Mouse (Mus musculus) heart, embryonic 12.5 days (tissue): Measurements from ENCODE around the gene Plcb4. TPM values are rescaled to one million over a fixed set of nuclear protein-coding genes. Genes with fewer than 3 reads are reported as not detected.

Experiments
- ATAC-seq: fragments of 200-750 bp; cut with Nextera tagmentation; 2 replicates; pipeline ENCODE4 v1.8.0; 2017; ENCODE audit warnings: moderate TSS enrichment, moderate library complexity; ENCODE audit not compliant: insufficient number of reproducible peaks, low FRiP score
- H3K27ac ChIP-seq: fragments of 300-500 bp; sonication (generic); 2 replicates; pipeline ENCODE4 v1.5.1; 2016; ENCODE audit warnings: mild to moderate bottlenecking, moderate library complexity; ENCODE audit not compliant: poor library complexity, severe bottlenecking
- H3K27me3 ChIP-seq: fragments of 300-500 bp; sonication (generic); replicated peaks from 2 replicates; pipeline ENCODE4 v1.6.1; 2016; ENCODE audit warnings: mild to moderate bottlenecking, moderate library complexity
- H3K36me3 ChIP-seq: fragments of 300-500 bp; sonication (generic); 2 replicates; pipeline ENCODE4 v1.6.1; 2016; ENCODE audit warnings: mild to moderate bottlenecking, moderate library complexity
- H3K4me1 ChIP-seq: fragments of 300-500 bp; sonication (generic); replicated peaks from 2 replicates; pipeline ENCODE4 v1.6.1; 2016; ENCODE audit warnings: mild to moderate bottlenecking
- H3K4me2 ChIP-seq: fragments of 300-500 bp; sonication (generic); 2 replicates; pipeline ENCODE4 v1.6.1; 2016; ENCODE audit warnings: mild to moderate bottlenecking, moderate library complexity
- H3K4me3 ChIP-seq: fragments of 300-500 bp; sonication (generic); 2 replicates; pipeline ENCODE4 v1.5.1; 2016; ENCODE audit warnings: mild to moderate bottlenecking
- H3K9ac ChIP-seq: fragments of 300-500 bp; sonication (generic); 2 replicates; pipeline ENCODE4 v1.6.1; 2016; ENCODE audit warnings: mild to moderate bottlenecking, moderate library complexity
- H3K9me3 ChIP-seq: fragments of 300-500 bp; sonication (generic); replicated peaks from 2 replicates; pipeline ENCODE4 v1.6.1; 2016; ENCODE audit warnings: mild to moderate bottlenecking, moderate library complexity
- WGBS: fragments of 180-500 bp; shearing (Covaris S2); methylation state at CpG from one replicate; pipeline ENCODE4 v1.1.7; 2016; 5-methylcytosine and 5-hydroxymethylcytosine counted together
- polyA plus RNA-seq: library from polyadenylated mRNA; unstranded; fragments of >200 nt; fragmentation: Nextera tagmentation; extraction: Ambion mirVana; gene quantifications from 2 replicates; pipeline ENCODE4 v1.2.1, GENCODE M21; 2016

The Plcb4 gene
- polyA plus RNA-seq, 1 experiment from 2014 or later: 33.2 TPM

DNA sequence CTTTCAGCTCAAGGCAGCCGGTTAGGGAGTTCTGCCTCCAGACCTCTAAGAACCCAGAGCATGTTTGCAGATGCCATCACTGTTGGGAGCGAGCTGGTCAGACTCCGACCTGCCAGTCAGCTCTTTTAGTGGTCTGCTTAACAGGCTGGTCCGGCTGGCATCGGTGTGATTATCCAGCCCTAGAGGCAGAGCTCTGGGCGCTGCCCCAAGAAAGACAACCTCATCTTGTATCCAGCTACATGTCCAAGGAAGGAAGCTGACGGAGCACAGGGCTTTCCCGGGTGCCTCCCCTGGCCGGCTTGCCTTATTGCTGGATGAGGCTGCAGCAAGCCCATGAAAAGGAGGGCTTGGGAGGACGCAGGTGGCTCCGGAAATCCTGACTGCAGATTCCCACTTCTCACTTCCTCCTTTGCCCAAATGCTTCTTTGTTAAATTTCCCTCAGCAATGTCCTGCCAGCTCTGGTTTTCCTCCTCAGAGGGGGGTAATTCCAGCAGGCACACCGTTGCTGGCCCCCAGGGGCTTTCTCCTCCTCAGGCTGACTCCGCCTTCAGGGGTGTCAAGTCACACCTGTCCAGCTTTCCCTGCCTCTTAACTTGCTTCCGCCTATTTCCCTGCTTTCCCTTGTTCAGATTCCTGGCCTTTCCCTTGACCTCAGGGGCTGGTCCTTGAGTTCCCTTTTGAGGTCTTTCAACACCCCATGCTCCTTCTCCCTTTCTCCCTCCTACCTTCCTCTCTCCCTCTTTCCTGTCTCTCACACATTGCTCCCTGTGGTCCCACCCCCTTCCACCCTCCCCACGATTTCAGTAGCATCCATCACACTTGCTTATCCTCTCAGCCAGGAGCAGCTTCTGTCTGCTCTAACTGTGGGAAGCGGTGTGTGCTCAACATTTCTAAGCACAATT, 58.7 kb downstream of the Plcb4 start:
- H3K9me3 ChIP-seq: no peaks in the 10 kb centered on the region
- no peak for ATAC-seq
- no peak overlapping the region for H3K9ac ChIP-seq
- 15% methylated on average over 16 of the region's 16 CpGs for WGBS
- H3K4me2 ChIP-seq: peak overlapping the region; percentile 59
- H3K27me3 ChIP-seq: no peaks in the 10 kb centered on the region
- H3K36me3 ChIP-seq: no peaks in the 10 kb centered on the region
- peaks cover 29% of the 10 kb centered on the region for H3K4me1 ChIP-seq
- H3K27ac ChIP-seq: no peak overlapping the region
- peak overlapping the region; percentile 17; the same call in 1 of the 2 replicates for H3K4me3 ChIP-seq

DNA sequence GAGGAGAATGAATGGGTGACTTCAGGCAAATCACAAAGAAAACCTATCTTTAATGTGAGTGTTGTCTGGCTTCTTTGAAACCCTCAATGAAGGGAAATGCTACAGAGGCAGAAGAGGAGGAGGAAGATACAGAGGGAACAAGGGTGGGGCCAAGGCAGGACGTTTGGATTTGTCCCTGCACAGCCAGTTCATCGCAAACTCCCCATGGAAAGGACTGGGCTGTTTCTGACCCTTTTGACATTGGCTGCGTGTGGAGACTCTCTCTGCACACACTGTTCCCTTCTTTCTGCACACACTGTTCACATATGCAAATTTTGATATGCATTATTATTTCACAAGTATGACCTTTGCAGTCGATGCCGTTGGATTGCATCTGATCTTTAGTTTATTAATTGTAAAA, 63.3 kb downstream of the Plcb4 start:
- WGBS: 56% methylated on average over 5 of the region's 5 CpGs
- H3K9ac ChIP-seq: no peak overlapping the region
- H3K4me1 ChIP-seq: peaks cover 24% of the 10 kb centered on the region
- H3K4me2 ChIP-seq: no peak overlapping the region
- no peaks in the 10 kb centered on the region for H3K9me3 ChIP-seq
- no peaks in the 10 kb centered on the region for H3K36me3 ChIP-seq
- H3K27me3 ChIP-seq: no peaks in the 10 kb centered on the region
- ATAC-seq: no peak
- H3K4me3 ChIP-seq: no peak overlapping the region
- H3K27ac ChIP-seq: no peak overlapping the region

DNA sequence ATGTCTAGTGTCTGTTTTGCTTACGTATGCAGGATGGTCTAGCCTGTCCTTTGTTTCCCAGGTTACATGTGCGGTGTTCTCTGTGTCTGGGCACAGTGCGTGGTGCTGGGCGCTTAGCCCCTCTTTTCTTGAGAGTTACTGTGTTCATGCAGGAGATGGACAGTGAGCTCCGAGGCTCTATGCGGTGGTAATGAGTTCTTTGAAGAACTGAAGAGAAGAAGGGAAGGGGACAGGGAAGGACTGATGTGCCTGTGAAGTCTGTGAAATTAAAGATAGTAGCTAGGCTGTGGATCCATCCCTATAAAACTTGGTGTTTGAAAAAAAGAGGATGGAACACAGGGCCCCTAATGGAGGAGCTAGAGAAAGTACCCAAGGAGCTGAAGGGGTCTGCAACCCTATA, 64.6 kb downstream of the Plcb4 start:
- Histone ChIP-seq H3K9ac (no peak overlapping the region), H3K27ac (no peak overlapping the region), H3K9me3 (no peaks in the 10 kb centered on the region), H3K36me3 (no peaks in the 10 kb centered on the region), H3K4me2 (no peak overlapping the region), H3K4me1 (peaks cover 19% of the 10 kb centered on the region), H3K4me3 (no peak overlapping the region), H3K27me3 (no peaks in the 10 kb centered on the region)
- WGBS: 90% methylated on average over 6 of the region's 6 CpGs
- ATAC-seq: no peak

- no peak overlapping the region for H3K4me3 ChIP-seq
- H3K27me3 ChIP-seq: no peaks in the 10 kb centered on the region
- no peaks in the 10 kb centered on the region for H3K9me3 ChIP-seq
- 91% methylated on average over 10 of the region's 10 CpGs for WGBS
- no peak overlapping the region for H3K9ac ChIP-seq
- H3K4me2 ChIP-seq: no peak overlapping the region
- no peak overlapping the region for H3K27ac ChIP-seq
- H3K36me3 ChIP-seq: no peaks in the 10 kb centered on the region
- H3K4me1 ChIP-seq: peaks cover 19% of the 10 kb centered on the region
- ATAC-seq: no peak
Observed at GRCm38 (mm10) chr2:135724489-135724888, 65.7 kb downstream of the Plcb4 start.

- Histone ChIP-seq H3K4me1 (peaks cover 19% of the 10 kb centered on the region), H3K4me3 (no peak overlapping the region), H3K9ac (no peak overlapping the region), H3K27ac (no peak overlapping the region), H3K4me2 (no peak overlapping the region), H3K9me3 (no peaks in the 10 kb centered on the region), H3K36me3 (no peaks in the 10 kb centered on the region), H3K27me3 (no peaks in the 10 kb centered on the region)
- WGBS: 52% methylated on average over 4 of the region's 4 CpGs
- no peak for ATAC-seq
Observed at GRCm38 (mm10) chr2:135725362-135725761, 66.6 kb downstream of the Plcb4 start.

DNA sequence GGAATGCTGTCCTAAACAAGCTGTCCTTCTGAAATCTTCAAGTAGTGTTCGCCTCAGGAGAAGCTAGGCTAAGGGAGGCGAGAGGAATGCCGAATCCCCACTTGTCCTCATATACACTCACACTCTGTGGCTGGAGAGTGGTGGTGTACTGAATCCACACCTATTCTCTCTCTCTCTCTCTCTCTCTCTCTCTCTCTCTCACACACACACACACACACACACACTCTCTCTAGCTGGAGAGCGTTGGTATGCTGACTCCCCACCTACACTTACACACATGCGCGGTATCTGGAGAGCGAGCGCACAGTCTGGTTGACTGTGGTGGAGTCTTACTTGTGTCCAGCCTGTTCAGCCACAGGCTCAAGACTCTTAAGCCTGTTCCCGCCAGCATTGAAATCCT, 68.3 kb downstream of the Plcb4 start:
- no peaks in the 10 kb centered on the region for H3K36me3 ChIP-seq
- H3K9me3 ChIP-seq: no peaks in the 10 kb centered on the region
- H3K9ac ChIP-seq: no peak overlapping the region
- H3K4me3 ChIP-seq: no peak overlapping the region
- 58% methylated on average over 9 of the region's 9 CpGs for WGBS
- ATAC-seq: no peak
- H3K4me2 ChIP-seq: no peak overlapping the region
- H3K27ac ChIP-seq: no peak overlapping the region; the same call in 1 of the 2 replicates
- H3K27me3 ChIP-seq: no peaks in the 10 kb centered on the region
- peaks cover 29% of the 10 kb centered on the region for H3K4me1 ChIP-seq

DNA sequence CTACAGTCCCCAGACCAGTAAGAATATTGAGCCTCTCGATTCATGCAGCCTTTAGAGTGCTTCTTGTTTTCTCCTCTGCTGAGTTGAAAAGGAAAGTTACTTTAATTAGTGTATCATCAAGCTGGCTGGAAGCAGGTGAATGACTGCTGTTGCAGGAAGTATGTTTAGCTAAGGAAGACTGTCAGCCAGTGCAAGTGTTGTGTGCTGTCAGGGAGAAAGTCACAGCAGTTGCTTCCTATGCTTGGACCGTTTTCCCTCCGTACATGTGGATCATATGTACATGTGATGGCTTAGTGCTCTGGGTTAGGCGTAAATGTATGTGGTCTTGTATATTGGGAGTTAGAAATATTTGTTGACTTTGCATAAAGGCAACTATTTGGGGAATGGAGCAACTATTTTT, 69.1 kb downstream of the Plcb4 start:
- 90% methylated on average over 4 of the region's 4 CpGs for WGBS

GRCm38 (mm10) chr2:135731591-135731990, 72.8 kb downstream of the Plcb4 start:
- peak overlapping the region; percentile 3 for H3K27ac ChIP-seq

More for the DNA sequence above, 69.1 kb downstream of the Plcb4 start:
- ATAC-seq: no peak
- H3K27me3 ChIP-seq: no peaks in the 10 kb centered on the region
- no peak overlapping the region for H3K4me3 ChIP-seq
- no peaks in the 10 kb centered on the region for H3K36me3 ChIP-seq
- no peak overlapping the region for H3K27ac ChIP-seq
- peaks cover 28% of the 10 kb centered on the region for H3K4me1 ChIP-seq
- no peaks in the 10 kb centered on the region for H3K9me3 ChIP-seq
- no peak overlapping the region for H3K4me2 ChIP-seq
- H3K9ac ChIP-seq: no peak overlapping the region

GRCm38 (mm10) chr2:135732651-135733050, 73.8 kb downstream of the Plcb4 start:
- Histone ChIP-seq H3K27me3 (no peaks in the 10 kb centered on the region), H3K4me1 (peaks cover 43% of the 10 kb centered on the region), H3K4me3 (no peak overlapping the region), H3K9me3 (no peaks in the 10 kb centered on the region), H3K4me2 (no peak overlapping the region), H3K9ac (no peak overlapping the region), H3K27ac (no peak overlapping the region), H3K36me3 (no peaks in the 10 kb centered on the region)
- no peak for ATAC-seq
- WGBS: 58% methylated on average over 4 of the region's 4 CpGs

More at GRCm38 (mm10) chr2:135731591-135731990, 72.8 kb downstream of the Plcb4 start:
- 32% methylated on average over 6 of the region's 6 CpGs for WGBS
- H3K4me2 ChIP-seq: no peak overlapping the region
- H3K4me3 ChIP-seq: no peak overlapping the region
- H3K4me1 ChIP-seq: peaks cover 44% of the 10 kb centered on the region
- peak; percentile 83; the same call in 1 of the 2 replicates for ATAC-seq
- H3K27me3 ChIP-seq: no peaks in the 10 kb centered on the region
- no peaks in the 10 kb centered on the region for H3K9me3 ChIP-seq
- no peak overlapping the region for H3K9ac ChIP-seq
- H3K36me3 ChIP-seq: no peaks in the 10 kb centered on the region

DNA sequence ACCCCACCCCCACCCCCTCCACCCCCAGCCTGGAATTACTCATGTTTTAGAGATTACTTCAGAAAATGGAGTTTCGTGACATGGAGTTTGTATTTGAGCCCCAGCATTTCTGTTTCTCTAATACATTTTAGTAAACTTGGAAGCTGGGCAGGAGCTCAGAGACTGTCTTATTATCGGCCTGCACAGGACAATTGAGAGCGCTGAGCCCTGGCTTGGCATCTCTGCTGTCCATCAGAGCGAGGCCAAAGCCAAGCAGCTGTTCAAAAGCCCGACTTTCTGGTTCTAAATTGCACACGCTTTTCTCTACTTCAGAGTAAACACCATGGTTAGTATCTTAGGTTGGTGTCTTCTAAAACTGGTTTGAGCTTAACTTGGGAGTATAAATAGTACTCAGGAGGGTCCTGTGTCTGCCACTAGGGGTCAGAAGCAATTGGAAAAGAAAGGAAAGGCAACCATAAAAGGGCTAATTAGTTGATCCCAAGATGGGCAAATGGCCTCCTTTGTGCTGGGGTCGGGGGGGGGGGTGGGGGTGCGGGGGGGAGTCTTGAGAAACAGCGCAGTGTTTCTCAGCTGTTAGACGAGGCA, 75.2 kb downstream of the Plcb4 start:
- WGBS: 52% methylated on average over 10 of the region's 10 CpGs
- ATAC-seq: no peak
- no peak overlapping the region for H3K9ac ChIP-seq
- H3K36me3 ChIP-seq: no peaks in the 10 kb centered on the region
- H3K27ac ChIP-seq: no peak overlapping the region
- H3K4me2 ChIP-seq: no peak overlapping the region
- no peaks in the 10 kb centered on the region for H3K27me3 ChIP-seq
- H3K4me3 ChIP-seq: no peak overlapping the region
- H3K4me1 ChIP-seq: peaks cover 45% of the 10 kb centered on the region
- H3K9me3 ChIP-seq: no peaks in the 10 kb centered on the region

DNA sequence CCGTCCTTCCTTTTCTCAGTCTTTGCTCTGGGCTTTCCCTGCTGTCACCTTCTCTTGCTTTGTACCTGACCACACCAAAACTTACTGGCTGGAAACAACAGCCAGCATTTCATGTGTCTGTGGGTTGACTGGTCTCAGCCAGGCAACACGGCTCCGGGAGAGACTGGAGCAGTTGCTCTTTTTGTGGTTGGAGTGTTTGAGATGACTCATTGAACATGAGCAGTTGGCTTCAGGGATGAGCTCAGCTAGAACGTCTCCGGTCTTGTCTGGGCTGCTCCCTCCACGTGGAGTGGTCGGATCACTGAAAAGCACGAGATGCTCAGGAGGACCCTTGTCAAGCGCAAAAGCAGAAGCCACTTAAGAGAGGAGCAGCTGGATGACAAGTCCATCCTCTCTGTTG, 78.7 kb downstream of the Plcb4 start:
- Histone ChIP-seq H3K4me2 (no peak overlapping the region), H3K9me3 (no peaks in the 10 kb centered on the region), H3K27ac (no peak overlapping the region), H3K36me3 (no peaks in the 10 kb centered on the region), H3K4me3 (no peak overlapping the region), H3K27me3 (no peaks in the 10 kb centered on the region), H3K9ac (no peak overlapping the region), H3K4me1 (peaks cover 35% of the 10 kb centered on the region)
- ATAC-seq: no peak
- WGBS: 58% methylated on average over 9 of the region's 9 CpGs
